Mouse (Mus musculus) limb, embryonic 13.5 days (tissue): Measurements from ENCODE around the gene Cap2. TPM values are rescaled to one million over a fixed set of nuclear protein-coding genes. Genes with fewer than 3 reads are reported as not detected.

ENCODE experiments used
- ATAC-seq: fragments of 200-750 bp; cut with Nextera tagmentation; 2 replicates; pipeline ENCODE4 v1.8.0; 2017; ENCODE audit warnings: low read depth, moderate number of reproducible peaks, moderate TSS enrichment; ENCODE audit not compliant: low FRiP score
- H3K27ac ChIP-seq: fragments of 300-500 bp; sonication (generic); 2 replicates; pipeline ENCODE4 v1.5.1; 2015; ENCODE audit warnings: inconsistent platforms, mild to moderate bottlenecking, moderate library complexity
- H3K27me3 ChIP-seq: fragments of 300-500 bp; sonication (generic); 2 replicates; pipeline ENCODE4 v1.6.1; 2015; ENCODE audit warnings: mild to moderate bottlenecking, inconsistent platforms
- H3K36me3 ChIP-seq: fragments of 300-500 bp; sonication (generic); 2 replicates; pipeline ENCODE4 v1.6.1; 2015; ENCODE audit warnings: inconsistent platforms, mild to moderate bottlenecking, moderate library complexity
- H3K4me1 ChIP-seq: fragments of 300-500 bp; sonication (generic); 2 replicates; pipeline ENCODE4 v1.6.1; 2015; ENCODE audit warnings: inconsistent platforms
- H3K4me2 ChIP-seq: fragments of 300-500 bp; sonication (generic); replicated peaks from 2 replicates; pipeline ENCODE4 v1.6.1; 2015; ENCODE audit warnings: inconsistent platforms, mild to moderate bottlenecking, moderate library complexity
- H3K4me3 ChIP-seq: fragments of 300-500 bp; sonication (generic); 2 replicates; pipeline ENCODE4 v1.5.1; 2015; ENCODE audit warnings: moderate library complexity, mild to moderate bottlenecking, inconsistent platforms
- H3K9ac ChIP-seq: fragments of 300-500 bp; sonication (generic); 2 replicates; pipeline ENCODE4 v1.6.1; 2015; ENCODE audit warnings: mild to moderate bottlenecking, inconsistent platforms
- H3K9me3 ChIP-seq: fragments of 300-500 bp; sonication (generic); 2 replicates; pipeline ENCODE4 v1.6.1; 2016; ENCODE audit warnings: inconsistent platforms
- WGBS: fragments of 180-500 bp; shearing (Covaris S2); methylation state at CpG from one replicate; pipeline ENCODE4 v1.1.7; 2015; 5-methylcytosine and 5-hydroxymethylcytosine counted together
- polyA plus RNA-seq: library from polyadenylated mRNA; unstranded; fragments of >200 nt; fragmentation: Nextera tagmentation; extraction: Ambion mirVana; gene quantifications from 2 replicates; pipeline ENCODE4 v1.2.1, GENCODE M21; 2015

Cap2 gene
- polyA plus RNA-seq, 1 experiment from 2014 or later = 21.0 TPM

DNA sequence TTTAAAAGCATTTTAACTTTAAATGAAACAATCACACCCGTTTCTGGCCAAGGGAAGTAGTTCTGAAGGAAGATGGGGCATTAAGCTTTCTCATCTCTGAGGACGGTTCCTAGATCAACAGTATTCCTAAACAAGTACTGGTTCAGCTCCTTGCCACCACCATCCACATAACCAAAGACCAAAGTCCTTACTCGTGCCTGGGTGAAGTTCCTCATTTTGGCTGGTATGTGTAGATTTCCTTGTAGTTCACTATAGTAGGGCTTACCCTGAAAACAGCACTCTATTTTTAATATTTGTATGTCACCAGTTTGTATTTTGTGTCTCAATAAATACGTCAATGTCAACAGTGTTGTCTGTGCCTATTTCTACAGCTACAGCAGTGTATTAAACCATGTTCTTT, 176.1 kb downstream of the Cap2 start:
- peaks cover 60% of the 10 kb centered on the region for H3K36me3 ChIP-seq
- no peak overlapping the region for H3K9ac ChIP-seq
- H3K4me2 ChIP-seq = no peak overlapping the region
- no peak overlapping the region for H3K27ac ChIP-seq
- H3K9me3 ChIP-seq = no peaks in the 10 kb centered on the region
- ATAC-seq = no peak
- no peaks in the 10 kb centered on the region for H3K27me3 ChIP-seq
- no peak overlapping the region for H3K4me3 ChIP-seq
- WGBS = 86% methylated on average over 4 of the region's 4 CpGs
- no peaks in the 10 kb centered on the region for H3K4me1 ChIP-seq

DNA sequence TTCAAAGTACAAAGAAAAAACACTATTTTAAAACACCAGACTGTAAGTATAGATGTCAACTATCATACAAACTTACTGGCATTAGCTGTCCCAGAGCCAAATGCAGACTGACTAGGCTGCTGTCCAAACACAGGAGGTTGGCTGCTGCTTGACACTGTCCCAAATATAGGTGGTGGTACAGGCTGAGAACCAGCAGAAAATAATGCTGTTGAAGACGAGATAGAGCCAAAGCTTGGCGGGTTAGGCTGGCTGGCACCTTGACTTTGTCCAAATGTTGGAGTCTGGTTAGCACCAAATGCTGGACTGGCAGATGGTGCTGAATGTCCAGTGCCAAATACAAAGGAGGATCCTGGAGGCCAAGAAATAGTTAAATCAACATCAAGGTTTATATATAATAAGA, 181.3 kb downstream of the Cap2 start:
- H3K27me3 ChIP-seq = no peaks in the 10 kb centered on the region
- no peak overlapping the region for H3K4me3 ChIP-seq
- no peak overlapping the region for H3K9ac ChIP-seq
- no peak overlapping the region for H3K27ac ChIP-seq
- H3K9me3 ChIP-seq = no peaks in the 10 kb centered on the region
- no peak for ATAC-seq
- WGBS = 87% methylated on average over 2 of the region's 2 CpGs
- H3K4me2 ChIP-seq = no peak overlapping the region
- peaks cover 61% of the 10 kb centered on the region for H3K36me3 ChIP-seq
- H3K4me1 ChIP-seq = no peaks in the 10 kb centered on the region

DNA sequence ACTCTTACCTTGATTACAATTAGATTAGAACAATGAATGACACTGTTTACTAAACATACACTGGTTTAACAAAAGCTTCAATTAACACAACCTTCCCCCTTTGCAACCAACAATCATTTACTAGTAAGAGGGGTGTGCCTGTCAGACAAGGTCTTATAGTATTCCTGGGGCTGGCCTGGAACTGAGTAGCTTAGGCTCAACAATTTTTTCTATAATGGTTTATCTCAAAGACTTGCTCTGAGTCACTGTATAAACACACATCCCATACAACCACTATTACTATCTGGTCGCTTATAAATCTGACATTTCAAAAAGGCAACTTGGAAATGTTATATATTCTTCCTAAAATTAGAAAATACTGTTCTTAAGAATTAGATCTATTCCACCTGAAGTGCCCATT, 181.7 kb downstream of the Cap2 start:
- Histone ChIP-seq H3K4me3 (no peak overlapping the region), H3K9me3 (no peaks in the 10 kb centered on the region), H3K36me3 (peaks cover 57% of the 10 kb centered on the region), H3K27me3 (no peaks in the 10 kb centered on the region), H3K4me1 (no peaks in the 10 kb centered on the region), H3K4me2 (no peak overlapping the region), H3K27ac (no peak overlapping the region), H3K9ac (no peak overlapping the region)
- ATAC-seq = no peak
- 86% methylated on average over 1 of the region's 1 CpGs for WGBS

DNA sequence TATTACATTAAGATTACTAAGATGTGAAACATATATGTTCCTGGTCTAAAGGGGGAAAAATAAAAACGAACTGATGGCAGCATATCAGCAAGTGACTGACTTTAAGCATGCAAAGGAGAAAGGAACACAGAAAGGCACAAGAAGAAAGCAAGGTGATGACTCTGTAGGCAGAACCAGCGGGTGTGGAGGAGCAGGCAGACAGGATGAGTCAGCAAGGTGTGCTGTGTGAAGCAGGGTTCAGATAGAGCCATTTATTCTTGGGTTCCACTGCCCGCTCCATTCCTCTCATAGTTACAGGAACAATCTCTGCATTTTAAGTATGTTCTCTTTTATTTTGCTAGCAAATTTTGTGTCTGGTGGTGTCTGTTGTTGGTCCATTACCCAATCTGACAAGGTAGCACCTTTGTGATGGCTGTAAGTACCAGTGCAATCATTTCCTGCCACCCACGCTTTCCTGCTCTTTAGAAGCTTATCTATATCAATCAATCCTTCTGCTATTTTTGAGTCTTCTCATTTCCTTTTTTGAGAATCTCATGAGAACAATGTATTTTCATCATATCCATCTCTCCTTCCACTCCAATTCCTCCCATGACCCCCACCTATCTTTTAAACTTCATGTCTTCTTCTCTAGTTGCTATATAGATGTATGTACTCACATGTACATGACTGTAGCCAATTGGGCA, 189.1 kb downstream of the Cap2 start:
- 88% methylated on average over 4 of the region's 4 CpGs for WGBS
- Histone ChIP-seq H3K36me3 (peaks cover 53% of the 10 kb centered on the region), H3K9me3 (no peaks in the 10 kb centered on the region), H3K4me3 (no peak overlapping the region), H3K27ac (no peak overlapping the region), H3K4me1 (no peaks in the 10 kb centered on the region), H3K4me2 (no peak overlapping the region), H3K9ac (no peak overlapping the region), H3K27me3 (no peaks in the 10 kb centered on the region)
- no peak for ATAC-seq

DNA sequence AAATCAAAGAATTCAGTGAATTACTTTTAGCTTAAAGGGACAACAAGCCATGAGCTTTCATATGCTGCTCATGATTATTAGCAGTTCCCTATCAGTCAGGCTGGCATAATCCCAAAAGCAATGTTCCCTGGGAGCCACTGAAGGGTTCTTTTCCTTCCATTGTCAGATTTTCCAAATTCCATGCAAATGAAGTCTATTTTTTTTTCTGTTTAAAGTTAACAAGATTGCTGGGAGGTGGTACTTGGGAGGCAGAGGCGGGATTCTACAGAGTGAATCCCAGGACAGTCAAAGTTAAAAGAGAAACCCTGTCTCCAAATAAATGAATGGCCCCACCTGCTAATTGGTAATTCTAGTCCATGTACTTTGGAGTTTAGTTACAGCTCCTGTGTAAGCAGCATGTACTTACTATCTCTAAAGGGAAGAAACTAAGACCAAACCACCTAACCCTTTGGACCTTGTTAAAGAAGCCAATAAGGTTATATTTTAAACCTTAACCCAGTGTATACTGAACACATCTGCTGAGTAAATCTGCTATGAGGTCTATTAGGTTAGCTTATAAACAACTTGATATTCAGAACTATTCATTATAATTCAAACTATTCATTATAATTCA, 193.8 kb downstream of the Cap2 start:
- Histone ChIP-seq H3K27me3 (no peaks in the 10 kb centered on the region), H3K36me3 (peaks cover 50% of the 10 kb centered on the region), H3K9me3 (no peaks in the 10 kb centered on the region), H3K9ac (no peak overlapping the region), H3K27ac (no peak overlapping the region), H3K4me3 (no peak overlapping the region), H3K4me2 (no peak overlapping the region), H3K4me1 (no peaks in the 10 kb centered on the region)
- no peak for ATAC-seq
- WGBS = 92% methylated on average over 1 of the region's 1 CpGs

DNA sequence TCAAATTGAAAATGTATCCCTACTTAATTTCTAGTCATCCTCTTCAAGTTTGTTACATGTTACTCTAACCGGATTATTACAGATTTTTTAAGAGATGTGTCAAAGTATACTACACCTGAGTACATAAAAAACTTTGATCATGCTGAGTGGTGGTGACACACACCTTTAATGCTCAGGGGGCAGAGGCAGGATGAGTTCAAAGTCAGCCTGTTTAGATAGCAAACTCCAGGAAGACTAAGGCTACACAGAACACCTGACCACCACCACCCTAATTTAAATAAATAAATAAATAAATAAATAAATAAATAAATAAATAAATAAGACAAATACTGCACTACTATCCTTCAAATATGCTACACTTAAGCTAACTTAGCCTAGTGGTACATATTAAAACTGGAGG, 194.3 kb downstream of the Cap2 start:
- Histone ChIP-seq H3K9me3 (no peaks in the 10 kb centered on the region), H3K27ac (no peak overlapping the region), H3K4me3 (no peak overlapping the region), H3K4me2 (no peak overlapping the region), H3K9ac (no peak overlapping the region), H3K4me1 (no peaks in the 10 kb centered on the region), H3K27me3 (no peaks in the 10 kb centered on the region), H3K36me3 (peaks cover 45% of the 10 kb centered on the region)
- 95% methylated on average over 1 of the region's 1 CpGs for WGBS
- ATAC-seq = no peak

DNA sequence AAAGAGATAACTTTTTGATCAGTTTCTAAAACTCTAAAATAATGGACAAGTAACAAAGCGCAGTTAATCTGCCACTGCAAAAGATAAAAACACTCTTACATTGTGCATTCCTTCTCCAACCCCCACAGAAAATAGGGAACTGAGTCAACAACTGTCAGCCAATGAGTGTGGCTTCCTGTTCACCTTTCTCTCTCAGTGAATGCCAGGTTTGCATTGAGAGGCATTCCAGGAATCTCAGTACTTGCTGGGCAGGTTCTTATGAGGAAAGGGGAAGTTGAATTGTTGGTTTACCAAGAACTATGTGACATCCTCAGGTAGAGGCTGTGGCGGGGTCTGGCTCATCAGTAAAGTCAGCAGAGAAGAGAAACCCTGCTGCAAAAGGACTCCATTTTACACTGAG, 195.1 kb downstream of the Cap2 start:
- Histone ChIP-seq H3K27me3 (no peaks in the 10 kb centered on the region), H3K9me3 (no peaks in the 10 kb centered on the region), H3K27ac (no peak overlapping the region), H3K9ac (no peak overlapping the region), H3K36me3 (peaks cover 45% of the 10 kb centered on the region), H3K4me1 (no peaks in the 10 kb centered on the region), H3K4me3 (no peak overlapping the region), H3K4me2 (no peak overlapping the region)
- WGBS = 77% methylated on average over 2 of the region's 2 CpGs
- ATAC-seq = no peak

DNA sequence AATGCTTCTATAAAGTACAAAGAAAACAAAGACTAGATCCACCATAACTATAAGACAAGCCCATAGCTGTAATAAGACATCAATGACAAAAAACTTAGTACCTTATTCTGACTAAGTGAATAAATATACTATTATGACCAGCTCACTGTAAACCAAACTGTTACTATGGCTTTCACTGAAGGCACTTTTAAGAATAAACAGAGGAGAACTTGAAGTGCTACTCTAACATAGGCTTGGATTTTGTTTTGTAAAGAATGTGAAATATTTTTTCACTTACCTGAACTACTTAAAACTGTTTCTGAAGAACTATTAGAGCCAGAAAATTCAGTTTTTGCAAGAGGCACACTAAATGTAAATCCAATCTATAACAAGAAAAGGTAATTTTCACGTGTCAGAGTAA, 197.7 kb downstream of the Cap2 start:
- Histone ChIP-seq H3K4me3 (no peak overlapping the region), H3K27me3 (no peaks in the 10 kb centered on the region), H3K9me3 (no peaks in the 10 kb centered on the region), H3K4me1 (no peaks in the 10 kb centered on the region), H3K4me2 (no peak overlapping the region), H3K27ac (no peak overlapping the region), H3K9ac (no peak overlapping the region), H3K36me3 (peaks cover 42% of the 10 kb centered on the region)
- WGBS = 89% methylated on average over 1 of the region's 1 CpGs
- no peak for ATAC-seq

Other genes with a start within 250 kb of the Cap2 start
- 0.50 and 0.65 TPM in 2 replicates for gene Stmnd1, start 228.1 kb upstream of the Cap2 start, polyA plus RNA-seq
- 5.4 and 6.4 TPM in 2 replicates for gene Rbm24, start 83.4 kb upstream of the Cap2 start, polyA plus RNA-seq
- 11.6 and 11.8 TPM in 2 replicates for gene Fam8a1, start 167.7 kb downstream of the Cap2 start, polyA plus RNA-seq
- gene Nup153, start 226.1 kb downstream of the Cap2 start, polyA plus RNA-seq = 24.0 and 24.9 TPM in 2 replicates